Mouse (Mus musculus): ENCODE measurements around the gene Rad54l2. TPM values are rescaled to one million over a fixed set of nuclear protein-coding genes. Genes with fewer than 3 reads are reported as not detected.

The Rad54l2 gene
- polyA plus RNA-seq, 1 experiment from 2014 or later = 5.5 TPM

DNA sequence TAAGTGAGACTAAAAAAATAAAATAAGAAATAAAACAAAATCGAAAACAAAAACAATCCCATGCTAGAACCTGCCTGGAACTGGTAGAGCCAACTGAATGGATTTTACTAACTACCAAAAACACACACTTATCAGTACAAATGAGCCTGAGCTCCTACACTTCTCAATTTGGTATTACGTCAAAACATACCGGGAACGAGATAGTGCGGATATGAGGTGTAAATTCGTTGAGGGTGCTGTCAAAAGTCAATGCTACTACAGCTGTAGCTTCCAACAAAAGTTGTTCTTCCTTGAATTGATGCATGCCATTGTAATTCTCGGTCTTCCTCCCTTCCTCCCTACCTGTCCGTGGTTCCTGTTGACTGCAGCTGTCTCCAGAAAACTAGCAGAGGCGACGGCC is 369 bp upstream of the Rad54l2 start:
- Histone ChIP-seq H3K9me3 (ENCODE audit: control insufficient read depth, low read length) (no peaks in the 10 kb centered on the region), H3K9ac (ENCODE audit: low read length) (peak overlapping the region; percentile 99), H3K4me1 (replicated peaks; ENCODE audit: control insufficient read depth, insufficient read depth, low read length) (peaks cover 12% of the 10 kb centered on the region; the same call in 1 of the 2 replicates), H3K27ac (ENCODE audit: low read depth) (peak overlapping the region; percentile 90), H3K36me3 (ENCODE audit: control insufficient read depth, insufficient read depth, low read length) (no peaks in the 10 kb centered on the region), H3K27me3 (replicated peaks; ENCODE audit: control insufficient read depth, insufficient read depth, low read length) (no peaks in the 10 kb centered on the region), H3K4me2 (ENCODE audit: low read length) (peak overlapping the region; percentile 77), H3K4me3 (ENCODE audit: low read depth, low read length) (peak overlapping the region; percentile 96)
- 13% methylated on average over 10 of the region's 10 CpGs for WGBS
- DNase-seq (ENCODE audit: low spot score) = peak; percentile 62
- no peak for ATAC-seq (replicated peaks; ENCODE audit: low FRiP score, low TSS enrichment, low read depth)

- H3K4me1 ChIP-seq (replicated peaks; ENCODE audit: control insufficient read depth, insufficient read depth, low read length) = peaks cover 12% of the 10 kb centered on the region; the same call in 1 of the 2 replicates
- ATAC-seq (replicated peaks; ENCODE audit: low FRiP score, low TSS enrichment, low read depth) (peak; percentile 7), DNase-seq (ENCODE audit: low spot score) (no peak)
- H3K27ac ChIP-seq (ENCODE audit: low read depth) = peak overlapping the region; percentile 90
- peak overlapping the region; percentile 99 for H3K9ac ChIP-seq (ENCODE audit: low read length)
- H3K4me2 ChIP-seq (ENCODE audit: low read length) = peak overlapping the region; percentile 77
- peak overlapping the region; percentile 96 for H3K4me3 ChIP-seq (ENCODE audit: low read depth, low read length)
- H3K9me3 ChIP-seq (ENCODE audit: control insufficient read depth, low read length) = no peaks in the 10 kb centered on the region
- H3K36me3 ChIP-seq (ENCODE audit: control insufficient read depth, insufficient read depth, low read length) = no peaks in the 10 kb centered on the region
- WGBS = 6% methylated on average over 23 of the region's 23 CpGs
- H3K27me3 ChIP-seq (replicated peaks; ENCODE audit: control insufficient read depth, insufficient read depth, low read length) = no peaks in the 10 kb centered on the region
Measured at GRCm38 (mm10) chr9:106787979-106788811, 799 bp downstream of the Rad54l2 start.

DNA sequence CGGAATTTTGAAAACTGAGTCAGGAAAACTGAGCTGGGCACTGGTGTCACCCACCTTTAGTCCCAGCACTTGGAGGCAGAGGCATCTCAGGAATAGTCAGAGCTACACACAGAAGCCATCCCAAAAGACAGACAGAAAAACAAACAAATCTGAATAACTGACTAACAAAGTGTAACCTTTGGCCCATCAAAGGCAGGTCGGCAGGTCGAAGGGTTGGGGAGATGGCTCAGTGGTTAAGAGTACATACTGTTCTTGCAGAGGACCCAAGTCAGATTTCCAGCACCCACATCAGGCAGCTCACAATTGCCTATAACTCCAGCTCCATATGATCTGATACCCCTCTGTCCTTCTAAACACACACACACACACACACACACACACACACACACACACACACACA is 3.8 kb downstream of the Rad54l2 start:
- no peak overlapping the region for H3K27ac ChIP-seq (ENCODE audit: low read depth)
- 79% methylated on average over 3 of the region's 3 CpGs for WGBS

GRCm38 (mm10) chr9:106783554-106783953 is 5.4 kb downstream of the Rad54l2 start:
- Histone ChIP-seq H3K9ac (ENCODE audit: low read length) (no peak overlapping the region), H3K36me3 (ENCODE audit: control insufficient read depth, insufficient read depth, low read length) (no peaks in the 10 kb centered on the region), H3K9me3 (ENCODE audit: control insufficient read depth, low read length) (no peaks in the 10 kb centered on the region), H3K27ac (ENCODE audit: low read depth) (no peak overlapping the region), H3K4me3 (ENCODE audit: low read depth, low read length) (no peak overlapping the region), H3K4me1 (replicated peaks; ENCODE audit: control insufficient read depth, insufficient read depth, low read length) (peaks cover 6% of the 10 kb centered on the region; the same call in 1 of the 2 replicates), H3K4me2 (ENCODE audit: low read length) (no peak overlapping the region), H3K27me3 (replicated peaks; ENCODE audit: control insufficient read depth, insufficient read depth, low read length) (no peaks in the 10 kb centered on the region)
- WGBS = 94% methylated on average over 2 of the region's 2 CpGs
- ATAC-seq (replicated peaks; ENCODE audit: low FRiP score, low TSS enrichment, low read depth) = no peak
- DNase-seq (ENCODE audit: low spot score) = no peak

More for the DNA sequence above, 3.8 kb downstream of the Rad54l2 start:
- Histone ChIP-seq H3K9ac (ENCODE audit: low read length) (no peak overlapping the region), H3K4me1 (replicated peaks; ENCODE audit: control insufficient read depth, insufficient read depth, low read length) (peaks cover 12% of the 10 kb centered on the region; the same call in 1 of the 2 replicates), H3K4me2 (ENCODE audit: low read length) (no peak overlapping the region), H3K4me3 (ENCODE audit: low read depth, low read length) (no peak overlapping the region), H3K9me3 (ENCODE audit: control insufficient read depth, low read length) (no peaks in the 10 kb centered on the region), H3K36me3 (ENCODE audit: control insufficient read depth, insufficient read depth, low read length) (no peaks in the 10 kb centered on the region), H3K27me3 (replicated peaks; ENCODE audit: control insufficient read depth, insufficient read depth, low read length) (no peaks in the 10 kb centered on the region)
- no peak for ATAC-seq (replicated peaks; ENCODE audit: low FRiP score, low TSS enrichment, low read depth)
- no peak for DNase-seq (ENCODE audit: low spot score)

DNA sequence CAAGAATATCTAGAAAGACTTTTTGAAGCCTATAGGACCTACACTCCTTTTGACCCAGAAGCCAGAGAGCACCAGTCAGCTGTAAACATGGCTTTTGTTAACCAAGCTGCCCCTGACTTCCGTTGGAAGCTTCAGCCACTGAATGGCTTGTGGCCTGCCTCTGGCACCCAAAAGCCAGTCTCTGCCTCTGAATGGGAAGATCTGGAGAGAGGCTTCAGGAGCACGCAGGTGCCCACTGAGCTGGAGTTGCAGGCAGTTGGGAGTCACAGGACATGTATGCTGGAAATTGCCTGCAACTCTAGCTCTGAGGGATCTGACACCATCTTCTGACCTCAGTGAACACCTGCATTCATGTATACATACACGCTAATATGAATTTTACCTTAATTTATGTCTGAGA is 8.9 kb downstream of the Rad54l2 start:
- H3K9me3 ChIP-seq (ENCODE audit: control insufficient read depth, low read length) = no peaks in the 10 kb centered on the region
- ATAC-seq (replicated peaks; ENCODE audit: low FRiP score, low TSS enrichment, low read depth) (no peak), DNase-seq (ENCODE audit: low spot score) (no peak)
- 89% methylated on average over 3 of the region's 3 CpGs for WGBS
- H3K4me3 ChIP-seq (ENCODE audit: low read depth, low read length) = no peak overlapping the region
- no peaks in the 10 kb centered on the region for H3K4me1 ChIP-seq (replicated peaks; ENCODE audit: control insufficient read depth, insufficient read depth, low read length)
- no peaks in the 10 kb centered on the region for H3K36me3 ChIP-seq (ENCODE audit: control insufficient read depth, insufficient read depth, low read length)
- H3K27me3 ChIP-seq (replicated peaks; ENCODE audit: control insufficient read depth, insufficient read depth, low read length) = no peaks in the 10 kb centered on the region
- H3K4me2 ChIP-seq (ENCODE audit: low read length) = no peak overlapping the region
- no peak overlapping the region for H3K9ac ChIP-seq (ENCODE audit: low read length)
- H3K27ac ChIP-seq (ENCODE audit: low read depth) = no peak overlapping the region

DNA sequence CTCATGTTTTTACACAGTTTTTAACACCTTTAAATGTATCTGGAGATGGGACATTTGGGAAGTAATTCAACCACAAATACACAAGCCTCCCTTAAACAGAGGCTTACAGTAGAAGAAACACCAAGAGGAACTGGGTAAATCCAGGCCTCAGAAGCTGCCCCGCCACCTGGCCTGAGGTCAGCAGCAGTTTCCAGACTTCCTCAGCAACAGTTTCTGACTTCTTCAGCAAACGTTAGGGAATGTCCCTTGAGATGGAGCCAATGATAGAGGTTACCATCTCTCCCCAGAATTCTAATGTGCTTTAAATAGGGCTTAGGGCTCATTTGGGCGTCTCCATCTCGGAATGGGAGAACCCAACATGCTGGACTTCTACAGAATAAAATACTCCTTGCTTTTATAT is 10.7 kb downstream of the Rad54l2 start:
- DNase-seq (ENCODE audit: low spot score) (no peak), ATAC-seq (replicated peaks; ENCODE audit: low FRiP score, low TSS enrichment, low read depth) (no peak)
- Histone ChIP-seq H3K4me1 (replicated peaks; ENCODE audit: control insufficient read depth, insufficient read depth, low read length) (no peaks in the 10 kb centered on the region), H3K36me3 (ENCODE audit: control insufficient read depth, insufficient read depth, low read length) (no peaks in the 10 kb centered on the region), H3K27ac (ENCODE audit: low read depth) (no peak overlapping the region), H3K27me3 (replicated peaks; ENCODE audit: control insufficient read depth, insufficient read depth, low read length) (no peaks in the 10 kb centered on the region), H3K9ac (ENCODE audit: low read length) (no peak overlapping the region), H3K4me3 (ENCODE audit: low read depth, low read length) (no peak overlapping the region), H3K4me2 (ENCODE audit: low read length) (no peak overlapping the region), H3K9me3 (ENCODE audit: control insufficient read depth, low read length) (no peaks in the 10 kb centered on the region)
- 81% methylated on average over 4 of the region's 4 CpGs for WGBS

- Histone ChIP-seq H3K9ac (ENCODE audit: low read length) (no peak overlapping the region), H3K36me3 (ENCODE audit: control insufficient read depth, insufficient read depth, low read length) (no peaks in the 10 kb centered on the region), H3K4me2 (ENCODE audit: low read length) (no peak overlapping the region), H3K27me3 (replicated peaks; ENCODE audit: control insufficient read depth, insufficient read depth, low read length) (no peaks in the 10 kb centered on the region), H3K27ac (ENCODE audit: low read depth) (no peak overlapping the region), H3K4me3 (ENCODE audit: low read depth, low read length) (no peak overlapping the region), H3K9me3 (ENCODE audit: control insufficient read depth, low read length) (no peaks in the 10 kb centered on the region), H3K4me1 (replicated peaks; ENCODE audit: control insufficient read depth, insufficient read depth, low read length) (no peaks in the 10 kb centered on the region)
- DNase-seq (ENCODE audit: low spot score) (no peak), ATAC-seq (replicated peaks; ENCODE audit: low FRiP score, low TSS enrichment, low read depth) (no peak)
- 89% methylated on average over 3 of the region's 3 CpGs for WGBS
Measured at GRCm38 (mm10) chr9:106777423-106777822, 11.6 kb downstream of the Rad54l2 start.

- H3K36me3 ChIP-seq (ENCODE audit: control insufficient read depth, insufficient read depth, low read length) = no peaks in the 10 kb centered on the region
- H3K9ac ChIP-seq (ENCODE audit: low read length) = no peak overlapping the region
- no peak for DNase-seq (ENCODE audit: low spot score)
- 97% methylated on average over 1 of the region's 1 CpGs for WGBS
- no peak overlapping the region for H3K4me2 ChIP-seq (ENCODE audit: low read length)
- H3K27ac ChIP-seq (ENCODE audit: low read depth) = no peak overlapping the region
- no peaks in the 10 kb centered on the region for H3K27me3 ChIP-seq (replicated peaks; ENCODE audit: control insufficient read depth, insufficient read depth, low read length)
- no peak overlapping the region for H3K4me3 ChIP-seq (ENCODE audit: low read depth, low read length)
- H3K9me3 ChIP-seq (ENCODE audit: control insufficient read depth, low read length) = no peaks in the 10 kb centered on the region
- H3K4me1 ChIP-seq (replicated peaks; ENCODE audit: control insufficient read depth, insufficient read depth, low read length) = no peaks in the 10 kb centered on the region
- no peak for ATAC-seq (replicated peaks; ENCODE audit: low FRiP score, low TSS enrichment, low read depth)
Measured at GRCm38 (mm10) chr9:106776116-106776515, 12.9 kb downstream of the Rad54l2 start.

GRCm38 (mm10) chr9:106771770-106772169 is 17.2 kb downstream of the Rad54l2 start:
- 92% methylated on average over 2 of the region's 2 CpGs for WGBS
- Histone ChIP-seq H3K36me3 (ENCODE audit: control insufficient read depth, insufficient read depth, low read length) (no peaks in the 10 kb centered on the region), H3K27ac (ENCODE audit: low read depth) (no peak overlapping the region), H3K4me2 (ENCODE audit: low read length) (no peak overlapping the region), H3K9ac (ENCODE audit: low read length) (no peak overlapping the region), H3K4me1 (replicated peaks; ENCODE audit: control insufficient read depth, insufficient read depth, low read length) (no peaks in the 10 kb centered on the region), H3K9me3 (ENCODE audit: control insufficient read depth, low read length) (no peaks in the 10 kb centered on the region), H3K4me3 (ENCODE audit: low read depth, low read length) (no peak overlapping the region), H3K27me3 (replicated peaks; ENCODE audit: control insufficient read depth, insufficient read depth, low read length) (no peaks in the 10 kb centered on the region)
- DNase-seq (ENCODE audit: low spot score) (no peak), ATAC-seq (replicated peaks; ENCODE audit: low FRiP score, low TSS enrichment, low read depth) (no peak)

All from intestine, embryonic 14.5 days (tissue).